Mouse (Mus musculus) E14TG2a.4 (cell line): ENCODE data around the gene Dusp15.
A peak's percentile ranks its signal among the peaks of the same experiment; 100 is the strongest.

Experiments
- H3K27me3 ChIP-seq: 2 replicates; pipeline ENCODE4 v1.6.1; 2014; ENCODE audit warnings: low read length, control low read depth; ENCODE audit not compliant: insufficient read depth
- H3K36me3 ChIP-seq: 2 replicates; pipeline ENCODE4 v1.6.1; 2014; ENCODE audit warnings: low read length, control low read depth; ENCODE audit not compliant: insufficient read depth
- H3K4me1 ChIP-seq: replicated peaks from 2 replicates; pipeline ENCODE4 v1.6.1; 2014; ENCODE audit warnings: low read depth, low read length, control low read depth
- H3K4me3 ChIP-seq: replicated peaks from 2 replicates; pipeline ENCODE4 v1.5.1; 2014; ENCODE audit warnings: mild to moderate bottlenecking, low read length
- H3K9me3 ChIP-seq: 2 replicates; pipeline ENCODE4 v1.6.1; 2014; ENCODE audit warnings: low read length, control low read depth
- CTCF ChIP-seq: conservative IDR thresholded peaks from 2 replicates; pipeline ENCODE4 v1.5.1; 2014; ENCODE audit warnings: low read length
- NANOG ChIP-seq: IDR thresholded peaks from 2 replicates; pipeline ENCODE4 v1.6.1; 2014; ENCODE audit warnings: borderline replicate concordance, low read length, mixed read lengths
- POU5F1 ChIP-seq: IDR thresholded peaks from 2 replicates; pipeline ENCODE4 v1.6.1; 2014; ENCODE audit warnings: low read length, borderline replicate concordance

Dusp15 gene

DNA sequence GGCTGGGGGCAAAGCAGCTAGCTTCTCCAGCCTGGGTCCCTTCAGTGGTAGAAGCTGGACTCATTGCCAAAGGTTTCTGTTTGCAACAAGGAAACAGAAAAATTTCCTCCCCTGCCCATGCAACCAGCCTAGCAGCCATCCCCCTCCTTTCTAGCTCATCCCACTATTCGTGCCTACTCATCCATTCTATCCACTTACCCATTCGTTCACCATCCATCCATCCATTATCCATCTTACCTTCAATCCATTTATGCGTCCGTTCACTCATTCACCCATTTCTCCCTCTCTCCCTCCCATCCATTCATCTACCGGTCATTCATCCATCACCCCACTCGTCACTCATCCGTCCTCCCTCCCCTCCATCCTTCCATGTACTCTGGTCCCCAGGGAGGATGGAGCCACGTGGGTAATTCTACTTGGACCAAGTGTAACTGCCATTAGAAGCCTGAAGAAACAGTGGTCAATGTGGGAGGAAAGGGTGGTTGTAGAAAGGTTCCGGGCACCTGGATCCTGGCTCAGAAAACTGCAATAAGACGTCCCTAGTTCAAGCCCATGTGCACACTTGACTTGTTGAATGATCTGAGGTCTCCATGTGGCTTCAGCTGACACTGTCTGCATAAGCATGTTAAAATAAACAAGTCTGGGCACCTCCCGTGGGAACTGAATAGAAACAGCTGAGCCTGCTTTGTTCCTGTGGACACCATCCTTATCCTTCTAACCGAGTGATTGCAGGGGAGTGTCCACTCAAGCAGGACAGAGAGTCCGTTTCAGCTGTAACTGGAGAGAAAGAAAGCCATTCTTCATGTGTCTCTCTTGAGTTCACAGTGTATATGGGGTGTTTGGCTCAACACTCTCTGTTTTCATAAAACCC, 587 bp upstream of the Dusp15 start:
- no peak for TF ChIP-seq NANOG
- TF ChIP-seq CTCF: no peak
- TF ChIP-seq POU5F1: no peak
- peaks cover 71% of the 10 kb centered on the region for H3K27me3 ChIP-seq
- H3K9me3 ChIP-seq: no peaks in the 10 kb centered on the region
- peaks cover 37% of the 10 kb centered on the region for H3K4me1 ChIP-seq
- H3K36me3 ChIP-seq: no peaks in the 10 kb centered on the region
- peak overlapping the region; percentile 84 for H3K4me3 ChIP-seq

DNA sequence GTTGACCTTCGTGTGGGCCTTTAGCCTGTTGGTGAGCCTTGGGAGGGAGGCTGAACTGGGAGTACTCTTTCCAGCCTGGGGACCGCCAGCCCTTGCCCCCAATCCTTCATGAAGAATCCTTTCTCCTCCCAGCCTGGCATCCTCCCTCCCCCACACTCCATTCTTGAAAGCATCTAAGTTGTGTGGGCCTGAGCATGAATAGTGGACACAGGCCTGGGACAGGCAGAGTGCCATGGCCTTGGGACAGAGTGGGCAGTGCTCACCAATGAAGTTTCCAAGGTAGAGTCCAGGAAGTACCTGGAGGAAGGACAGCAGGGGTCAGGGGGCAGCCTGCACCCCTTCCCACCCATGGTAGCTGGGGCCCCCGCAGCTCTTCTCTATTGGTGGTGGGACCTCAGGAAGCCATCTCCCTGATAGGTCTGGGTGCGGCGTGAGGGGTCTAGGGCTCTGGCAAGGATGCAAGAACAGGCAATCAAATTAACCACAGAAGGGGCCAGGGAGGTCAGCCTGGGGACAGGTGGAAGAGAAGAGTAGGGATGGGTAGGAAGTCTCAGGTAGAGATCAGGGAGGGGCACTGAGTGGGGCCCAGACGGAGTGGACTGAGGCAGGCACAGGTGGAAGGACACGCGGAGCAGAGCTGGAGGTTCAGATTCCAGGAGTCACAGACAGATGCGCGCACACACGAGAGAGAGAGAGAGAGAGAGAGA, 987 bp downstream of the Dusp15 start:
- Histone ChIP-seq H3K4me3 (0 out of 2 replicates have a peak overlapping the region, but pooled peaks have one; percentile 84), H3K36me3 (no peaks in the 10 kb centered on the region), H3K27me3 (peaks cover 80% of the 10 kb centered on the region), H3K9me3 (no peaks in the 10 kb centered on the region), H3K4me1 (peaks cover 32% of the 10 kb centered on the region)
- TF ChIP-seq NANOG (no peak), POU5F1 (no peak), CTCF (no peak)

DNA sequence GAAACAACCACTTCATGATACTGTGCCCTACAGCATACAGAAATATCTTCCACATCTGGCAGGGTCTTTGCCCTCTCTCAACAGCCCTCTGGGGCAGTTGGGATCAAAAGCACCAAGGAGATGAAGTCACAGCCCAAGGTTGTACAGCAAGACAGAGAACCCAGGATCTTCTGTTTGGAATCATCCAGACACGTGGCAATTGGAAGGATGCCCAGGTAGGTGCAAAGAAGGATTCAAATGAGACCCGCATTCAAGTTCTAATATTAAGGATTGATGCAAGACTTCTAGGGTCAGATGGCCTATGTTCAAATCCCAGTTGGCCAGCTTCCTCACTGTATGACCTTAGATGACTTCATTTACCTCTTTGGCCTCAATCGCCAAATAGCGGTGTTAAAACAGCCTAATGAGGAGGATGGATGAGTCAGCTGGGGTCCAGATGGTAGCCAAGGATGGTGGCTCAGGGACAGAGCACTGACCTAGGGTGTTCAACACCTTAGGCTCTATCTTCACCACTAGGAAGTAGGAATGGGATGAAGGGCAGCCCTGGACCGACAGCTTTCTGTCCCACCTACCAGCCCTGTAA, 3.0 kb downstream of the Dusp15 start:
- peaks cover 24% of the 10 kb centered on the region for H3K4me1 ChIP-seq
- H3K4me3 ChIP-seq: no peak overlapping the region
- H3K9me3 ChIP-seq: no peaks in the 10 kb centered on the region
- peaks cover 94% of the 10 kb centered on the region for H3K27me3 ChIP-seq
- no peak for TF ChIP-seq NANOG
- TF ChIP-seq CTCF: no peak
- TF ChIP-seq POU5F1: no peak
- H3K36me3 ChIP-seq: no peaks in the 10 kb centered on the region

DNA sequence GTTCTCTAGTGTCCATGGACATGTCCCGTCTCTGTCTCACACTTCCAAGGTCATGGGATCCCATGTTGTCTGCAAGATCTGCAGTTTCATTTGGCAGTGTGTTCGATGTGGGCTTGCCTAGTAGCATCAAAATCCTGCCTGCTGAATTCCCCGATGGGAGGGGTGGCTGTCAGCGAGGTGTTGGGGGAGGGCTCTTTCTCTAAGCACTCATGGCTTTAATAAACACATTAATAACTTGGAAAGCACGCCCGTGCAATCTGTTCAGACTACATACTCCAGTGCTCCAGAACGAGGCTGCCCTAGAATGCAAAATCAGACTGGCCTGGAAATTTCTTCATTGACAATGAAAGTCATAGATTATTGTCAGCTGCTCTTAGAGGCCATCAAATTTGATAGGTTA, 4.4 kb downstream of the Dusp15 start:
- Histone ChIP-seq H3K4me3 (no peak overlapping the region), H3K9me3 (no peaks in the 10 kb centered on the region), H3K27me3 (peaks cover 100% of the 10 kb centered on the region), H3K36me3 (no peaks in the 10 kb centered on the region), H3K4me1 (peaks cover 29% of the 10 kb centered on the region)
- no peak for TF ChIP-seq CTCF
- TF ChIP-seq POU5F1: no peak
- no peak for TF ChIP-seq NANOG

DNA sequence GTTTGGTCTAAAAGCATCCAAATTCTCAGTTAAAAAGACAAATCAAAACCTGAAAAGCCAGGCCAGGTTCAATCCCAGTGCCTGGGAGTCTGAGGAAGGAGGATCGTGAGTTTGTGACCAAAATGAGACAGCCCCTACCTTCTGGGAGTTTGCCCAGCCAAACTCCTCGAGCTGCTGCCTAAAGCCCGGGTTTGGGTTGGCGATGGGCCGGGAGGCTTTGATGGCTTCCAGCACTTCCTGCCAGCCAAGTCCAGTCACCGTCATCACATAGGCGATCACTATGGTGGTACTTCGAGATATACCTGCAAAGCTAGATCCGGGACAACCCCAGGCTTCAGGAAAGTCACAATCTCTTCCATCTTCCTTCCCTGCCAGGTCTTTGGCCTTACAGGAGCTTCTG, 7.5 kb downstream of the Dusp15 start:
- no peaks in the 10 kb centered on the region for H3K36me3 ChIP-seq
- H3K4me3 ChIP-seq: no peak overlapping the region
- H3K4me1 ChIP-seq: peaks cover 19% of the 10 kb centered on the region

DNA sequence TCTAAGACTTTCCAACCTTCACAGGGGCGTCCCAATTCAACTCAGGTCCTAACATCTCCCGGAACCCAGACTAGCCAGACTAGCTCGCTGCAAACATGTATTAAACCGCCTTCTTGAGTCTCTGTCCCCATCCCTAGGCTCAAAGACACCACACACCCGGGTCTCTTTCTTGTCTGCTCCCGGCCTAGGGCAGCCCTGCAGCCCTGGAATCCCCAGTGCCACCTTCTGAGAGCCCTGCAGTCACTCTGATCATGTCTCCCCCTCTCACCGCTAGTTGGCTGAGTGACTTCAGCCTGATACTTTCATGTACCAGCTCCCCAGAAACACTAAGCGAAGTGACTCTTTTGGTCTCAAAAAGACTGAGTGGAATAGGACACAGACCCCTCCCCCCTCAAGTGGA, 7.9 kb downstream of the Dusp15 start:
- Histone ChIP-seq H3K4me3 (peak overlapping the region; percentile 74), H3K4me1 (peaks cover 19% of the 10 kb centered on the region), H3K9me3 (no peaks in the 10 kb centered on the region), H3K36me3 (no peaks in the 10 kb centered on the region), H3K27me3 (peaks cover 92% of the 10 kb centered on the region)
- no peak for TF ChIP-seq POU5F1

More for the DNA sequence above, 7.5 kb downstream of the Dusp15 start:
- TF ChIP-seq POU5F1 (no peak), CTCF (no peak), NANOG (no peak)
- Histone ChIP-seq H3K27me3 (peaks cover 92% of the 10 kb centered on the region), H3K9me3 (no peaks in the 10 kb centered on the region)

DNA sequence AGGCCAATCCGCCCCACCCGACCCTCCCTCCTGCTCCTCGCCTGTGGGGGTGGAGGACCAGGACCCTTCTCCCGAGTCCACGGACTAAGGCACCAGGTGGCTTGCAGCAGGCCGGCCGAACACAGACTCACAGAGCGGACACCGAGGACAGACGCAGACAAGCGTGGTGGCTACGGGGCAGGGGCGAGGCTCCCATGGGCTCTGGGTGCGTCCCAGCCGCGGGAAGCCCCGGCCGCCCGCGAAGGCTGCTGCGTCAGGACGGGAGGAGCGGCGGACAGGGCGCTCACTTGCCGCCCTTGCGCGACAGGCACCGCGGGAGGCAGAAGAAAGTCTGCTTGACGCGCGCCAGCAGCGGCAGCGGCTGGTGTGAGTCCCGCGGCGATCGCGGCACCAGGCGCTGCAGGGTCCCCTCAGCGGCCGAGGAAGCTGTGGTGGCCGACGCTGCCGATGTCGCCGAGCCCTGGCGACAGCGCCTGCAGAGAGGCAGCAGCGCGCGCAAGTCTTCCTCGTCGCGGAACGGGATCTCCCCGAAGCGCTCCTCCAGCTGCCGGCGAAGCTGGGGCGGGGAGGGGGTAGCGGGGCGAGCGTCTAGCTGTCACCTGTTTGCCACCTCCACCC, 8.5 kb downstream of the Dusp15 start:
- no peaks in the 10 kb centered on the region for H3K9me3 ChIP-seq
- H3K4me3 ChIP-seq: peak overlapping the region; percentile 74
- H3K36me3 ChIP-seq: no peaks in the 10 kb centered on the region
- H3K27me3 ChIP-seq: peaks cover 92% of the 10 kb centered on the region
- TF ChIP-seq CTCF (no peak), NANOG (no peak), POU5F1 (no peak)
- H3K4me1 ChIP-seq: peaks cover 19% of the 10 kb centered on the region

DNA sequence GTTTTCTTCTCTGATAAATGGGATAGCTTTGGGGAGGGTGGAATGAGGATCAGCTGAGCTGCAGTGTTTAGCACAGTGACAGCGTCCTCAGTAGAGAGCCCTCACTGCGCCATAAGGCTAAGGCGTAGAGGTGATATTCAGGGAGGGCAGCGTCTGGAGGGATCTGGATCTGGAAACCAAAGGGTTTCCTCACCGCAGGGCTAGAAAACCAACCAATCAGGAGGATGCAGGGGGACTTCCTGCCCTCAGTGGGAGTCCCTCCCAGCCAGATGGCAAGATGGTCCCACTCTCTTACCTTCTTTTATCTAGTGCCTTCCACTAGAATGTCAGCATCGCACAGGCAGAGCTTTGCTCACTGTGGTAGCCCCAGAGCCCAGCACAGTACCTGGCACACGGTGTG, 9.7 kb downstream of the Dusp15 start:
- no peak for TF ChIP-seq NANOG
- TF ChIP-seq CTCF: no peak
- TF ChIP-seq POU5F1: no peak

DNA sequence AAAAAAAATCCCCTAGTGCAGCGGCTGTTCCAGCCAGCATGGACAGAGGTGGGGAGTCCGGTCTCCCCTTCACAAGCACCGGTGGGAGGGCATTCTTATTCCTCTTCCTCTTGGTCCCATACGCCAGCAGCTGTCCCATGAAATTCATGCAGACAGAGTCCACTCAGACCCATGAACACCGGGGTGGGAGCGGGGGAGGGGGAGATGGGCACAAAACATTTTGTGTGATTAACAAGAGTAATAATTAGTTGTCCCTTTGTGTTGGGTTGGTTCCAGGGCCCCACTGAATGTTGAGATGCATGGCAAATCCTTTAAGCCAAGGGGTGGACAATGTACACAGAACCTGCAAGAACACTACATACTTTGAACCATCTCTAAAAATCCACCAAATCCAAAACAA, 10.4 kb downstream of the Dusp15 start:
- Histone ChIP-seq H3K4me1 (peaks cover 19% of the 10 kb centered on the region), H3K4me3 (no peak overlapping the region), H3K9me3 (no peaks in the 10 kb centered on the region), H3K27me3 (peaks cover 86% of the 10 kb centered on the region), H3K36me3 (no peaks in the 10 kb centered on the region)
- no peak for TF ChIP-seq CTCF

More for the DNA sequence above, 9.7 kb downstream of the Dusp15 start:
- no peaks in the 10 kb centered on the region for H3K36me3 ChIP-seq
- peaks cover 86% of the 10 kb centered on the region for H3K27me3 ChIP-seq
- no peaks in the 10 kb centered on the region for H3K9me3 ChIP-seq
- peaks cover 19% of the 10 kb centered on the region for H3K4me1 ChIP-seq
- H3K4me3 ChIP-seq: no peak overlapping the region
